Mouse (Mus musculus): ENCODE results near the gene Vkorc1l1.

DNA sequence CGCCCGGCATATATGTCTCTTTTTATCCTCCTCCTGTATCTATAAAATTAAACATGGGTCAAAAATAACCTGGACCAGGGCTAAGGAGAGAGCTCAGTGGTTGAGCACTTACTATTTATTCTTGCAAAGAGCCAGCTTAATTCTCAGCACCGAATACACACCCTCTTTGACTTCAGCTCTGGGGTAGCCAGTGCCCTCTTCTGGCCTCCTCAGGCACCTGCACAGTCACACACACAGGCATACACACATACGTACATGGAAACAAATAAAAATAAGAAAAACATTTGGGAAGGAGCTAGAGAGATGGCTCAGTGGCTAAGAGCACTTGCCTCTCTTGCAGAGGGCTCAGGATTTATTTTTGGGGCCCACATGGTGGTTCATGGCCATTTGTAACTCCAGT lies 19.8 kb upstream of the Vkorc1l1 start:
- TF ChIP-seq MAFK (IDR thresholded peaks at IDR 0.05; ENCODE audit: insufficient read depth, low read depth, low read length), result no peak
- no peak for TF ChIP-seq HCFC1 (IDR thresholded peaks at IDR 0.05; ENCODE audit: borderline replicate concordance, insufficient read depth, low read length)
- no peak for TF ChIP-seq ZNF384 (IDR thresholded peaks at IDR 0.05; ENCODE audit: low read depth, low read length)
- no peak for TF ChIP-seq ZC3H11A (IDR thresholded peaks at IDR 0.05; ENCODE audit: borderline replicate concordance, low read depth, low read length)
- TF ChIP-seq CHD2 (IDR thresholded peaks at IDR 0.05; ENCODE audit: low read depth, low read length), result no peak

Measured in ES-E14 (cell line).